Mouse (Mus musculus) kidney, postnatal 14 days (tissue): Measurements from ENCODE around the gene Apol11b.
"Not testable (repeated sequence)": the region's sequence is repeated elsewhere in the genome, so short reads cannot be mapped to it uniquely, and the experiment has no call there.

Source experiments
- DNase-seq: peaks from one replicate; pipeline ENCODE4 v3.0.0; 2022; ENCODE audit warnings: mixed read lengths

Gene Apol11b

GRCm38 (mm10) chr15:77643176-77643575 lies at the start of gene Apol11b:
Apol11b (minus strand) TSS chr15:77643286.
- not testable (repeated sequence) for DNase-seq

GRCm38 (mm10) chr15:77691532-77692311 lies 48.6 kb upstream of the Apol11b start:
- not testable (repeated sequence) for DNase-seq

GRCm38 (mm10) chr15:77683944-77684343 lies 40.9 kb upstream of the Apol11b start:
- DNase-seq = peak; percentile 33

GRCm38 (mm10) chr15:77674081-77674480 lies 31.0 kb upstream of the Apol11b start:
- DNase-seq = not testable (repeated sequence)

- not testable (repeated sequence) for DNase-seq
These were observed 18.8 kb upstream of the Apol11b start for GRCm38 (mm10) chr15:77661841-77662240.

- DNase-seq = not testable (repeated sequence)
These were observed 16.7 kb upstream of the Apol11b start for GRCm38 (mm10) chr15:77659773-77660172.

- not testable (repeated sequence) for DNase-seq
These were observed 8.1 kb upstream of the Apol11b start for GRCm38 (mm10) chr15:77651143-77651542.

GRCm38 (mm10) chr15:77629822-77630221 lies 13.3 kb downstream of the Apol11b start:
- DNase-seq = not testable (repeated sequence)

- peak; percentile 14 for DNase-seq
These were observed 14.4 kb downstream of the Apol11b start for GRCm38 (mm10) chr15:77628647-77629046.

- not testable (repeated sequence) for DNase-seq
These were observed 16.6 kb downstream of the Apol11b start for GRCm38 (mm10) chr15:77626471-77626870.

GRCm38 (mm10) chr15:77624710-77625109 lies 18.4 kb downstream of the Apol11b start:
- no peak for DNase-seq

GRCm38 (mm10) chr15:77606069-77606468 lies 37.0 kb downstream of the Apol11b start:
- no peak for DNase-seq

- DNase-seq = no peak
These were observed 44.1 kb downstream of the Apol11b start, which contains the start of gene Gm36245 for GRCm38 (mm10) chr15:77598958-77599357. Gm36245 (plus strand) TSS chr15:77599258.

- peak; percentile 32 for DNase-seq
These were observed 44.7 kb downstream of the Apol11b start for GRCm38 (mm10) chr15:77598429-77598828.

- DNase-seq = no peak
These were observed 47.1 kb downstream of the Apol11b start, which contains the start of gene Apol10b for GRCm38 (mm10) chr15:77595961-77596360. Apol10b (minus strand) TSS chr15:77596125.

- DNase-seq = no peak
These were observed 49.5 kb downstream of the Apol11b start for GRCm38 (mm10) chr15:77593557-77593956.

GRCm38 (mm10) chr15:77590881-77591280 lies 52.2 kb downstream of the Apol11b start:
- DNase-seq = peak; percentile 51

- DNase-seq = no peak
These were observed 54.1 kb downstream of the Apol11b start for GRCm38 (mm10) chr15:77588981-77589380.

GRCm38 (mm10) chr15:77587026-77587425 lies 56.1 kb downstream of the Apol11b start:
- DNase-seq = peak; percentile 20
